Mouse (Mus musculus) C2C12 (cell line): Measurements from ENCODE around the gene Mcub. TPM values are rescaled to one million over a fixed set of nuclear protein-coding genes. Genes with fewer than 3 reads are reported as not detected.

Source experiments
- H3K27me3 ChIP-seq: one replicate; pipeline ENCODE4 v1.6.1; 2011; ENCODE audit not compliant: control insufficient read depth, insufficient read depth, insufficient read length
- H3K36me3 ChIP-seq: one replicate; pipeline ENCODE4 v1.6.1; 2011; ENCODE audit not compliant: control insufficient read depth, insufficient read depth
- H3K4me3 ChIP-seq: one replicate; pipeline ENCODE4 v1.5.1; 2011; ENCODE audit warnings: mild to moderate bottlenecking, control low read depth; ENCODE audit not compliant: poor library complexity, insufficient read depth, severe bottlenecking
- H3K79me2 ChIP-seq: one replicate; pipeline ENCODE4 v1.6.1; 2011; ENCODE audit not compliant: control insufficient read depth, insufficient read depth
- H3K79me3 ChIP-seq: one replicate; pipeline ENCODE4 v1.6.1; 2011; ENCODE audit warnings: low read depth, control low read depth
- H3ac ChIP-seq: one replicate; pipeline ENCODE3; 2011; ENCODE audit warnings: low read depth; ENCODE audit not compliant: control insufficient read depth, insufficient read length
- CEBPB ChIP-seq: IDR thresholded peaks from one replicate; pipeline ENCODE4 v1.6.1; 2011; ENCODE audit warnings: low read depth, mild to moderate bottlenecking, control low read depth, moderate library complexity
- CTCF ChIP-seq: IDR thresholded peaks from one replicate; pipeline ENCODE4 v1.5.1; 2011; ENCODE audit not compliant: control insufficient read depth, insufficient read depth, insufficient read length
- FOSL1 ChIP-seq: IDR thresholded peaks from one replicate; pipeline ENCODE4 v1.8.0; 2011; ENCODE audit warnings: mild to moderate bottlenecking, low read length; ENCODE audit not compliant: poor library complexity, insufficient read depth, severe bottlenecking
- MAX ChIP-seq: IDR thresholded peaks from one replicate; pipeline ENCODE4 v1.6.1; 2011; ENCODE audit warnings: mild to moderate bottlenecking, control low read depth
- MYOD1 ChIP-seq: IDR thresholded peaks from one replicate; pipeline ENCODE4 v1.6.1; 2011; ENCODE audit warnings: low read depth; ENCODE audit not compliant: control insufficient read depth, insufficient read length
- MYOG ChIP-seq: IDR thresholded peaks from one replicate; pipeline ENCODE4 v1.6.1; 2011; ENCODE audit not compliant: control insufficient read depth, insufficient read length; ENCODE audit errors: extremely low read depth
- USF1 ChIP-seq: IDR thresholded peaks from one replicate; pipeline ENCODE4 v1.6.1; 2011; ENCODE audit warnings: low read depth, mild to moderate bottlenecking, control low read depth, moderate library complexity
- polyA plus RNA-seq: library from polyadenylated mRNA; unstranded; fragments of >200 nt; fragmentation: generic; extraction: Trizol; gene quantifications from one replicate; pipeline ENCODE4 v1.2.1, GENCODE M21; 2012; ENCODE audit warnings: missing spikeins

Gene Mcub
- polyA plus RNA-seq, 1 experiment = 11.0 TPM

DNA sequence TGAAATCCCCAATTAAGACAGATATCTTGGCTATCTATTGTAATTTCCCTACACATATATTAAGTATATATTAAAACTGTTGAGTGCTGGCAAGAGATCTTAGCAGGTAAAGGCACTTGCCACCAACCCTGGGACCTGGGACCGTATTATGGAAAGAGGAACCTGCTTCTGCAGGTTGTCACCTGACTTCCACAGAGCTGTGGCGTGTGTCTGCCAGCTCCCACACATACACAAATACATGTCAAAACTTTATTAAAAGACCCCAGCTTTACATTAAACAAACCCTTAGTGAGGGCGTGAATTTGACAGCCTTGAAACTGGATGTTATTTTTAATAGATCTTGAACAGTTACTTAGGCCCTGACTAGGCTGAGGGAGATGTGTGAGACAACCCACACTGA is 66.6 kb downstream of the Mcub start:
- H3ac ChIP-seq = no peak overlapping the region
- no peaks in the 10 kb centered on the region for H3K79me3 ChIP-seq

DNA sequence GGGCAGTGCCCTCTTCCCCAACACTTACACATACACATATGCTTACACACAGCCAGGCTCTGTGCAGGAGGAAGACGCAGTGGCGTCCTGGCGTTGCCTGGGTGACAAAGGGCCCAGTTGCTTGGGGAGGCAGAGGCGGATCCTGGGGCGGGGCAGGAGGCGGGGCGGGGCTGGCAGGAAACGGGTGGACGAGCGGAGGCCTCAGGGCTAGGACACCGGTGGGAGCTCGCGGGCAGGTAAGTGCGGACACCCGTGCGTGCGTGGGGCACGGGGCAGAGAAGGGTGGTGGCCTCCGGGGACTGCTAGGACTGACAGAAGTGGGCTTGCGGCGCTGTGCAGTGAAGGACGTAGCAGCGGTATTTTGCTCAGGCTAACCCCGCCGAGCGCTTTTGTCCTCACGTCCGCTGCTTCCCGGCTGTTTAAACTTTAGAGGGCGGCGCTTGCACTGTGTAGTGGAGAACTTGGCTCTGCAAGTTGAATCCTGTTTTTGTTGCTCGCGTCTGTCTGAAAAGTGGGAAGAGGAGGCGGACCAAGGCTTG is 68.7 kb downstream of the Mcub start, which contains the start of gene Casp6:
Casp6 (plus strand) TSS at position 155 of the 539 bp plus-strand sequence.
- H3K79me3 ChIP-seq = no peaks in the 10 kb centered on the region
- peak within 1 kb of the TSS; percentile 50 for H3K4me3 ChIP-seq
- H3ac ChIP-seq = peak within 1 kb of the TSS; percentile 72
- H3K79me2 ChIP-seq = no peaks in the 10 kb centered on the region
- H3K27me3 ChIP-seq = no peaks in the 10 kb centered on the region
- H3K36me3 ChIP-seq = no peaks in the 10 kb centered on the region
- TF ChIP-seq CTCF (no peak), CEBPB (no peak), MAX (no peak), USF1 (no peak), MYOG (no peak), FOSL1 (no peak), MYOD1 (no peak)

More for the DNA sequence above, 66.6 kb downstream of the Mcub start:
- Histone ChIP-seq H3K27me3 (no peaks in the 10 kb centered on the region), H3K4me3 (no peak overlapping the region), H3K36me3 (no peaks in the 10 kb centered on the region), H3K79me2 (no peaks in the 10 kb centered on the region)
- TF ChIP-seq USF1 (no peak), FOSL1 (no peak), MYOG (no peak), CTCF (no peak), CEBPB (no peak), MYOD1 (no peak), MAX (no peak)

DNA sequence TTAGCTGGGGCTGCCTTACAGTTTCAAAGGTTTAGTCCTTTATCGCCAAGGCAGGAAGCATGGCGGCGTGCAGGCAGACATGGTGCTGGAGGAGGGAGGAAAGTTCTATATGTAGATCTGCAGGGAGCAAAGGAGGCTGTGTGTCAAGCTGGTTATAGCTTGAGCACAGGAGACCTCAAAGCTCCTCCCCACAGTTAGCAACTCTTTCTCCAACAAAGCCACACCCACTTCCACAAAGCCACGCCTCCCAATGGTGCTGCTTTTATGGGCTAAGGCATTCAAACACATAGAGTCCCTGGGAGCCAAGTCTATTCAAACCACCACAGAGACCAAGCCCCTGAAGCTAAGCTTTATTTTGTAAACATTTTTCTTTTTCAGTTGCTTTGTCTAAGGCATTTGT is 71.1 kb downstream of the Mcub start:
- Histone ChIP-seq H3K36me3 (no peaks in the 10 kb centered on the region), H3K79me2 (no peaks in the 10 kb centered on the region), H3K79me3 (no peaks in the 10 kb centered on the region), H3K4me3 (no peak overlapping the region), H3ac (no peak overlapping the region), H3K27me3 (no peaks in the 10 kb centered on the region)
- TF ChIP-seq USF1 = no peak
- TF ChIP-seq MYOD1 = no peak
- TF ChIP-seq FOSL1 = no peak
- TF ChIP-seq CTCF = no peak
- no peak for TF ChIP-seq MAX
- TF ChIP-seq CEBPB = no peak
- TF ChIP-seq MYOG = no peak

DNA sequence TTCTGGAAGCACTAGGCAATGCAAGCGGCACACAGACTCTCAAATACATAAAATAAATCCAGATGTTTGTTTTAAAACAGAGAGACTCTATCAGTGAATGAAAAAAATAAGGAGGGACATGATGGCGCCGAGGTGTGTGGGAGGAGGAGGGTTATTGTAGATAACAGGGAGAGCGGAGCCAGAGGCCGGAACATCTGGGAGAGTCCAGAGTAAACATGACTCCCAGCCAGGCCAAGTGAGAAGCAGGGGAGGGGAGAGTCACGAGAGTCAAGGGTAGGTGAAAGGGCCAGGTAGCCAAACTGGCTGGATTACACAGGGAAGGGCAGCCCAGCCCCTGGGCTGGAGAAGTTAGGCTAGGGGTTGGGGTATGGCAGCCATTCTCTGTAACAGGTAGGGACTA is 73.4 kb downstream of the Mcub start:
- H3K27me3 ChIP-seq = no peaks in the 10 kb centered on the region
- no peaks in the 10 kb centered on the region for H3K36me3 ChIP-seq
- H3K79me2 ChIP-seq = no peaks in the 10 kb centered on the region
- H3ac ChIP-seq = no peak overlapping the region
- TF ChIP-seq FOSL1 = no peak
- H3K4me3 ChIP-seq = no peak overlapping the region
- H3K79me3 ChIP-seq = no peaks in the 10 kb centered on the region

DNA sequence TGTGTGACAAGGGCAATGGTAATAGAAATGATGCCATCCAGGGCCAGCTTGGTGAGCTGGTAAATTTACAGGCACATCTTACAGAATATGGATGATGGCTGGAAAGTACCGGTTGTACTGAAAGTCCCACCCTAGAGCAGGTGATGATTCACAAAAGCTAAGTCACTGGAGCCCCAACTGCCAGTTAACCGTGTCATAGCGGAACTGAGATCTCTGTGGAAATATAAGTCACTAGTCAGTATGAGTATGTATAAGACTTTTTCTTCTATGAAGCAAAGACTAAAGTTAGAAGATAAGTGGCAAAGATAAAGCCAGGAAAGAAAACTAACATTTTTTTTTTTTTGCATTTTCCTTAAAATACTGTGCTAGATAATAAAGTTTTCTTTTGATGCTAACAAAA is 76.9 kb downstream of the Mcub start:
- Histone ChIP-seq H3K36me3 (no peaks in the 10 kb centered on the region), H3K27me3 (no peaks in the 10 kb centered on the region), H3K79me2 (no peaks in the 10 kb centered on the region), H3K79me3 (no peaks in the 10 kb centered on the region), H3ac (no peak overlapping the region), H3K4me3 (no peak overlapping the region)
- no peak for TF ChIP-seq MAX
- no peak for TF ChIP-seq CTCF
- no peak for TF ChIP-seq MYOG

DNA sequence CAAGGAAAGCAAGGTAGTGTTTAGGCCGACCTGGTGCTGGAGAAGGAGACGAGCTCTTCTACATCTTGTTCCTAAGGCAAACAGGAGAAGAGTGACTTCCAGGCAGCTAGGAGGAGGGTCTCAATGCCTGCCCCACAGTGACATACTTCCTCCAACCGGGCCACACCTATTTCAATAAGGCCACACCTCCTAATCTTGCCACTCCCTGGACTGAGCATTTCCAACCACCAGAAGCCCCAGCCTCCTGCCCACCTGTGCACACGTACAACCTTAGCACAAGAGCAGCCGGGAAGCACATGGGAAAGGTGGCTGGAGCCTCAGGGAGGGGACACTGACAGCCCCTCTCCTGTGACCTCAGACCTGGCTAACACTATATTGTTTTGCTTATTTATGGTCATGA is 78.0 kb downstream of the Mcub start:
- TF ChIP-seq CTCF = no peak
- TF ChIP-seq MAX = no peak
- Histone ChIP-seq H3K79me3 (no peaks in the 10 kb centered on the region), H3K79me2 (no peaks in the 10 kb centered on the region), H3K27me3 (no peaks in the 10 kb centered on the region), H3K36me3 (no peaks in the 10 kb centered on the region), H3K4me3 (no peak overlapping the region), H3ac (no peak overlapping the region)
